Mouse (Mus musculus): ENCODE results near the gene Zfyve28. TPM values are rescaled to one million over a fixed set of nuclear protein-coding genes. Genes with fewer than 3 reads are reported as not detected.

Gene Zfyve28
- polyA plus RNA-seq, 1 experiment from 2014 or later: 0.29 TPM

DNA sequence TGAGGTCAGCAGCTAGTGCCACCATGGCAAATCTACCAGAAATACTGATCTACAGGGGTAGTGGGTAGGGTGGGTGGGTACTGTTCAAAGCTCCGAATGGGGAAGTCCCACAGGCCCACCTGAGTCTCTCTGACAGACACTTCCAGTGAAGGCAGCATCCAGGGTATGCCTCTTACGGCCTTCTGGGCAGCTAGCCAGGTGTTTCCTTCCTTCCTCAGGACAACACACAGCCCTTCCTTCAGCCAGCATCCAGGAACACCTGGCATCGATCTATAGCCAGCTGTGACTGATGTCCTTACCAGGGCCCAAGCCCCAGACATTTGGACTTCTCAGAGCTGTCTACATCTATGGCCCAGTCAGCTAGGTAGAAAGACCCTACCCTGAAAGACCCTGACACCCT lies 105.8 kb downstream of the Zfyve28 start:
- WGBS (ENCODE audit: insufficient replicate concordance): 79% methylated on average over 3 of the region's 3 CpGs
- H3K27ac ChIP-seq (ENCODE audit: low read depth, low read length): no peak overlapping the region
- H3K4me2 ChIP-seq: no peak overlapping the region
- no peak overlapping the region for H3K4me3 ChIP-seq (ENCODE audit: low read depth, low read length)
- no peaks in the 10 kb centered on the region for H3K27me3 ChIP-seq (ENCODE audit: control insufficient read depth, insufficient read depth, low read length)
- H3K4me1 ChIP-seq (ENCODE audit: control insufficient read depth, insufficient read depth, low read length): peaks cover 42% of the 10 kb centered on the region
- no peaks in the 10 kb centered on the region for H3K9me3 ChIP-seq (replicated peaks; ENCODE audit: control insufficient read depth, low read length)
- H3K9ac ChIP-seq (ENCODE audit: low read depth, low read length): no peak overlapping the region
- H3K36me3 ChIP-seq (ENCODE audit: control insufficient read depth, insufficient read depth, low read length): peaks cover 12% of the 10 kb centered on the region
- no peak for ATAC-seq (replicated peaks; ENCODE audit: insufficient number of reproducible peaks, low FRiP score, low TSS enrichment)

DNA sequence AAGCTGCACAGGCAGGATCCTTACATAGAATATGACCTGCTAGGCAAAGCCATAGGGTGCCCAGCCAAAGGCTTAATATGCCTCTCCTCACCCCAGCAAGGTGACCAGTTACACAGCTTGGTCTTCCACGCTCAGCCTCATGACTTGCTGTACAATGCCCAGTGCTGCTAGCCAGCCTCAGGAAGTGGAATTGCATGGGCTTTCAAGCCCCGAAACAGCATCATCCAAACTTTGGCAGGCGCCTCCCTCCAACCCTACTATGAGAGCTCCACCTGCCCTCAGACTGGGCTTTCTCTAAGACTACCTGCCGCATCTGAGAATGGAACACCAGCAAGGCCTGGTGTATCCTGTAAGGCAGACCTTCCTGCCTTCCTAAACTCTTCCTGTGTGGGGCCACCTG lies 110.4 kb downstream of the Zfyve28 start:
- ATAC-seq (replicated peaks; ENCODE audit: insufficient number of reproducible peaks, low FRiP score, low TSS enrichment): no peak
- Histone ChIP-seq H3K27ac (ENCODE audit: low read depth, low read length) (no peak overlapping the region), H3K9ac (ENCODE audit: low read depth, low read length) (no peak overlapping the region), H3K4me1 (ENCODE audit: control insufficient read depth, insufficient read depth, low read length) (peaks cover 4% of the 10 kb centered on the region), H3K36me3 (ENCODE audit: control insufficient read depth, insufficient read depth, low read length) (peaks cover 27% of the 10 kb centered on the region), H3K4me2 (no peak overlapping the region), H3K4me3 (ENCODE audit: low read depth, low read length) (no peak overlapping the region), H3K27me3 (ENCODE audit: control insufficient read depth, insufficient read depth, low read length) (no peaks in the 10 kb centered on the region), H3K9me3 (replicated peaks; ENCODE audit: control insufficient read depth, low read length) (no peaks in the 10 kb centered on the region)
- WGBS (ENCODE audit: insufficient replicate concordance): 78% methylated on average over 4 of the region's 4 CpGs

DNA sequence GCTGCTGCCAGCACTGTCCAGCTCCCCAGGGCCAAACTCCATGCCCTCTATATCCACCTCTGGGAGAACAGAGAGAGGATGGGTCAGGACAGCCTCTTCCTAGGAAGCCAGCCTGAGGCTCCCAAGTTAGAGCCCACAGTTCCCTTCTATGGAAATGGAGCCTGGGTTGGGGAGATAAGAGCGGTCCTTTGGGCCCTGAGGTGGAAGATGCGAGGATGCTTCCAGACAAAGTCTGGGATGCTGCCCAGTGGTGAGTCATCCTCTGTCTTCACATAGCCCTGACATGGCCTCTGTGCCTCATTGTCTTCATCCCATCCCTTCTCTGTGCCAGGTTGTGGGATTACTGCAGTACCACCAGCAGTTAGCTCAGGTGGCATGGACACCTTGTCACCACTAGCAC lies 111.2 kb downstream of the Zfyve28 start:
- H3K4me2 ChIP-seq: no peak overlapping the region
- no peaks in the 10 kb centered on the region for H3K9me3 ChIP-seq (replicated peaks; ENCODE audit: control insufficient read depth, low read length)
- WGBS (ENCODE audit: insufficient replicate concordance): 92% methylated on average over 2 of the region's 2 CpGs
- H3K36me3 ChIP-seq (ENCODE audit: control insufficient read depth, insufficient read depth, low read length): peaks cover 27% of the 10 kb centered on the region
- no peaks in the 10 kb centered on the region for H3K27me3 ChIP-seq (ENCODE audit: control insufficient read depth, insufficient read depth, low read length)
- no peak overlapping the region for H3K27ac ChIP-seq (ENCODE audit: low read depth, low read length)
- H3K4me1 ChIP-seq (ENCODE audit: control insufficient read depth, insufficient read depth, low read length): no peaks in the 10 kb centered on the region
- no peak overlapping the region for H3K9ac ChIP-seq (ENCODE audit: low read depth, low read length)
- H3K4me3 ChIP-seq (ENCODE audit: low read depth, low read length): no peak overlapping the region
- no peak for ATAC-seq (replicated peaks; ENCODE audit: insufficient number of reproducible peaks, low FRiP score, low TSS enrichment)

DNA sequence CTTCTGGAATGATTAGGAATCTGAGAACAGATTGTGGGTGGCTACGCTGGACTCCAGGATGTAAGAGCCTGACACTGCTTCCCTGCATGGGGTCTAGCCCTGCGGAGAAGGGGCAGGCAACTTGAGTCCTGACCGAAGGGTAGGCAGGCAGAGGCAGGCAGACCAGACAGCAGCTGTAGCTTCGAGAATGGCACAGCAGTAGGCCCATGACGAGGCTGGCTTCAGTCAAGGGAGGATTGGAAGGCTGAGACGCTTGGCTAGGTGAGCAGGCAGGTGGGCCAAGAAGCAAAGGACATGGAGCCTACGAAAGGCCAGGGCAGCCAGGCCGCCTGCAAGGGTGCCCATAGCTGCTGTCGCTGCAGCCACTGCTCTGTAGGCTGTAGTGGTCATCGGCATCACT lies 111.6 kb downstream of the Zfyve28 start:
- Histone ChIP-seq H3K27ac (ENCODE audit: low read depth, low read length) (no peak overlapping the region), H3K4me2 (no peak overlapping the region), H3K9me3 (replicated peaks; ENCODE audit: control insufficient read depth, low read length) (no peaks in the 10 kb centered on the region), H3K4me1 (ENCODE audit: control insufficient read depth, insufficient read depth, low read length) (no peaks in the 10 kb centered on the region), H3K36me3 (ENCODE audit: control insufficient read depth, insufficient read depth, low read length) (peaks cover 27% of the 10 kb centered on the region), H3K4me3 (ENCODE audit: low read depth, low read length) (no peak overlapping the region), H3K27me3 (ENCODE audit: control insufficient read depth, insufficient read depth, low read length) (no peaks in the 10 kb centered on the region), H3K9ac (ENCODE audit: low read depth, low read length) (no peak overlapping the region)
- 69% methylated on average over 10 of the region's 10 CpGs for WGBS (ENCODE audit: insufficient replicate concordance)
- ATAC-seq (replicated peaks; ENCODE audit: insufficient number of reproducible peaks, low FRiP score, low TSS enrichment): no peak

- Histone ChIP-seq H3K36me3 (ENCODE audit: control insufficient read depth, insufficient read depth, low read length) (peaks cover 27% of the 10 kb centered on the region), H3K4me1 (ENCODE audit: control insufficient read depth, insufficient read depth, low read length) (no peaks in the 10 kb centered on the region), H3K4me3 (ENCODE audit: low read depth, low read length) (no peak overlapping the region), H3K27me3 (ENCODE audit: control insufficient read depth, insufficient read depth, low read length) (no peaks in the 10 kb centered on the region), H3K9me3 (replicated peaks; ENCODE audit: control insufficient read depth, low read length) (no peaks in the 10 kb centered on the region), H3K27ac (ENCODE audit: low read depth, low read length) (no peak overlapping the region), H3K4me2 (no peak overlapping the region), H3K9ac (ENCODE audit: low read depth, low read length) (no peak overlapping the region)
- WGBS (ENCODE audit: insufficient replicate concordance): 37% methylated on average over 5 of the region's 5 CpGs
- ATAC-seq (replicated peaks; ENCODE audit: insufficient number of reproducible peaks, low FRiP score, low TSS enrichment): no peak
Observed at GRCm38 (mm10) chr5:34175403-34175694, 112.9 kb downstream of the Zfyve28 start.

DNA sequence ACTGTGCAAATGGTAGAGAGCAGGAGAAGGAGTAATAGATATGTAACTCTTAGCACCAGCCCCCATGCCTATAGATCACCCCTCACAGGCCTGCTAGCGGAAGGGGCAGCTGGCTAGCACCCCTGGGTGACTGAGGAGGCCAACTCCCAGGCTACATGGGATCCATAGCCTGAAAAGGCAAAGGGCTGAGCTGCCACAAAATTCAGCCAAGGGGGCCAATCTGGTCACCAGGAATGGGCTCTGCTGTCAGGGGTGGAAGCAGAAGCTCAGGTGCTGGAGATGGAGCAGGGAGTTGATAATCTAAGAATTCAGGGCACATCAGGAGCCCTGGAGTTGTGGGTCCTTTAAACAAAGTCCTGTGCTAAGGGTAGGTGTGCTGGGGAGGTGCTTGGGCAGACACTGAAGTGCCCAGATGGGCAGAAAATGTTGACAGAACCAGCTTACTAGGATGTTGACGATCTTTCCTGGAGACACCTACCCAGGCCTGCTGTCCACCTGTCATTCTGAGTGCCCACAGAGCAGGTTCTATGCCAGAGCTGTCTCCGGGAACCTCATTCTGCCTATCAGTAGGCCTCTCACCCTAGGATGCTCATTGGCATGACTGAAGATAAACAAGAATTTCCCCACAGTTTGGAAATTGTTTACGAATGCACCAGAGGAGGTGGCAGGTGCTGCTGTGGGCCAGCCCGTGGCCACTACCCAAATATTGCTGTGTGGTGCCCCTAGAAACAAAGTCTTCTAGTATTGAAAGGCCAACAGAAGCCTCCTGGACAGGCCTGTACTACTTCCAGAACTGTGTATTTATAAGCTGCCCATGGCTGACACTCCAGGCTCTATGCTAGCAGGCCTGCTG lies 113.5 kb downstream of the Zfyve28 start:
- ATAC-seq (replicated peaks; ENCODE audit: insufficient number of reproducible peaks, low FRiP score, low TSS enrichment): no peak
- 66% methylated on average over 5 of the region's 5 CpGs for WGBS (ENCODE audit: insufficient replicate concordance)
- Histone ChIP-seq H3K9ac (ENCODE audit: low read depth, low read length) (no peak overlapping the region), H3K36me3 (ENCODE audit: control insufficient read depth, insufficient read depth, low read length) (peaks cover 22% of the 10 kb centered on the region), H3K9me3 (replicated peaks; ENCODE audit: control insufficient read depth, low read length) (no peaks in the 10 kb centered on the region), H3K4me3 (ENCODE audit: low read depth, low read length) (no peak overlapping the region), H3K27me3 (ENCODE audit: control insufficient read depth, insufficient read depth, low read length) (no peaks in the 10 kb centered on the region), H3K4me2 (no peak overlapping the region), H3K27ac (ENCODE audit: low read depth, low read length) (no peak overlapping the region), H3K4me1 (ENCODE audit: control insufficient read depth, insufficient read depth, low read length) (no peaks in the 10 kb centered on the region)

DNA sequence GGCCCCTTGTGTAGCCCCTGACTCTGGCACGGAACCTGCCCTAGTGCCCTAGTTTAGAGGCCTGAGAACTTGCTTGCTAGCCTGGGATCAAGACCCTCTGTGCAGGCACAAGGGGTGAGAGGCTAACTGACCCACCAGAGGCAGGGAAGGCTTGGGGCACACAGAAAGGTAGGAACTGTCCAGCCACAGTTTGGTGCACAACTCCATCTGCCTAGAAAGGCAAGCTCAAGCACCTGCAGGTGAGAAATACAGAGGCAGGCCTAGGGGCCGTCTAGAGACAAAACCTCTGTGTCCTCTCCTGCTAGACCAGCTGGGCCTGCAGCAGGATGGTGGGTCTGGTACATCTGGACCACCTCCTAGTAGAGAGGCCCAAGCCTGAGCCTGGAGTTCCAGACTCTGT lies 114.2 kb downstream of the Zfyve28 start:
- no peak overlapping the region for H3K4me3 ChIP-seq (ENCODE audit: low read depth, low read length)
- ATAC-seq (replicated peaks; ENCODE audit: insufficient number of reproducible peaks, low FRiP score, low TSS enrichment): no peak

DNA sequence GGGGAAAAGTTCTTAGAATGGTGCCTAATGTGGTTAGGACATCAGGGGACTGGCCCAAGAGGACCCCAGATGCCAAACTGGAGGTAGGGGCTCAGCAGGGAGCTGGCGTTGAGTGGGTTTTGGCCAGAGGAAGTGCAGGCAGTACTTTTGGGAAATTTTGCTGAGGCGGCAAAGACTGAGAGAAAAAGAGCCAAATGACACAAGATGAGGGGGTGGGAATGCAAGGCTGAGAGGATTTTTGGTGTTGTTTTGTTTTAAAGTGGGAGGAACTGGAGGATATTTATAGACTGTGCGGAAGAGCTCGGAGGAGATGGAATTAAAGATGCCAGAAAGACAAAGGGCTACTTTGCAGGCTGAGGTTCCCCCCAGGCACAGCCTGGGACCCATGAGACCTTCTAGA lies 117.5 kb downstream of the Zfyve28 start:
- no peaks in the 10 kb centered on the region for H3K4me1 ChIP-seq (ENCODE audit: control insufficient read depth, insufficient read depth, low read length)
- no peak overlapping the region for H3K27ac ChIP-seq (ENCODE audit: low read depth, low read length)
- WGBS (ENCODE audit: insufficient replicate concordance): 74% methylated on average over 4 of the region's 4 CpGs
- H3K4me3 ChIP-seq (ENCODE audit: low read depth, low read length): no peak overlapping the region
- ATAC-seq (replicated peaks; ENCODE audit: insufficient number of reproducible peaks, low FRiP score, low TSS enrichment): no peak
- no peaks in the 10 kb centered on the region for H3K27me3 ChIP-seq (ENCODE audit: control insufficient read depth, insufficient read depth, low read length)
- no peak overlapping the region for H3K4me2 ChIP-seq
- no peak overlapping the region for H3K9ac ChIP-seq (ENCODE audit: low read depth, low read length)
- no peaks in the 10 kb centered on the region for H3K9me3 ChIP-seq (replicated peaks; ENCODE audit: control insufficient read depth, low read length)
- peaks cover 5% of the 10 kb centered on the region for H3K36me3 ChIP-seq (ENCODE audit: control insufficient read depth, insufficient read depth, low read length)

More for the DNA sequence above, 114.2 kb downstream of the Zfyve28 start:
- H3K36me3 ChIP-seq (ENCODE audit: control insufficient read depth, insufficient read depth, low read length): peaks cover 22% of the 10 kb centered on the region
- H3K9ac ChIP-seq (ENCODE audit: low read depth, low read length): no peak overlapping the region
- 79% methylated on average over 2 of the region's 2 CpGs for WGBS (ENCODE audit: insufficient replicate concordance)
- no peaks in the 10 kb centered on the region for H3K9me3 ChIP-seq (replicated peaks; ENCODE audit: control insufficient read depth, low read length)
- no peak overlapping the region for H3K27ac ChIP-seq (ENCODE audit: low read depth, low read length)
- H3K4me2 ChIP-seq: no peak overlapping the region
- H3K4me1 ChIP-seq (ENCODE audit: control insufficient read depth, insufficient read depth, low read length): no peaks in the 10 kb centered on the region
- H3K27me3 ChIP-seq (ENCODE audit: control insufficient read depth, insufficient read depth, low read length): no peaks in the 10 kb centered on the region

DNA sequence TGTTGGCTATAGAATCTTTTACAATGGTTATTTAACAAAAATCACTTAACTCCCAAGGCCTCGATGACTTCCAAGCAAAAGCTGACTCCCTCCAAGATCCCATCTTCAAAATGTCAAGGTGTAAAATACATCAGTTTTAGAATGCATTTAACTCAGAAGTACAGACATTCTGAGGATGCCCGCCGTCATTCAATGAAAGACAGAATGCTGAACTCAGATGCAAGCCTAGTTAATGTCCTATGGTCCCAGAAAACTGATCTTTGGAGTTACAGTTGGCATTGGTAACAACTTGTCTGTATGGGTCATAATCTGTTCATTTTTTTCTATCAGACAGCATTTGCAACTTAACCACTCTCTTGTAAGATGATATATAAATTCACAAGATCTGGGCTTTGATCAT lies 118.3 kb downstream of the Zfyve28 start:
- WGBS (ENCODE audit: insufficient replicate concordance): 80% methylated on average over 3 of the region's 3 CpGs
- H3K36me3 ChIP-seq (ENCODE audit: control insufficient read depth, insufficient read depth, low read length): peaks cover 5% of the 10 kb centered on the region
- peak overlapping the region; percentile 92 for H3K9ac ChIP-seq (ENCODE audit: low read depth, low read length)

More for the DNA sequence above, 118.3 kb downstream of the Zfyve28 start:
- Histone ChIP-seq H3K27me3 (ENCODE audit: control insufficient read depth, insufficient read depth, low read length) (no peaks in the 10 kb centered on the region), H3K27ac (ENCODE audit: low read depth, low read length) (peak overlapping the region; percentile 86), H3K4me1 (ENCODE audit: control insufficient read depth, insufficient read depth, low read length) (no peaks in the 10 kb centered on the region), H3K4me3 (ENCODE audit: low read depth, low read length) (peak overlapping the region; percentile 87), H3K9me3 (replicated peaks; ENCODE audit: control insufficient read depth, low read length) (no peaks in the 10 kb centered on the region), H3K4me2 (peak overlapping the region; percentile 72)
- no peak for ATAC-seq (replicated peaks; ENCODE audit: insufficient number of reproducible peaks, low FRiP score, low TSS enrichment)
